In the genomic region with DNA sequence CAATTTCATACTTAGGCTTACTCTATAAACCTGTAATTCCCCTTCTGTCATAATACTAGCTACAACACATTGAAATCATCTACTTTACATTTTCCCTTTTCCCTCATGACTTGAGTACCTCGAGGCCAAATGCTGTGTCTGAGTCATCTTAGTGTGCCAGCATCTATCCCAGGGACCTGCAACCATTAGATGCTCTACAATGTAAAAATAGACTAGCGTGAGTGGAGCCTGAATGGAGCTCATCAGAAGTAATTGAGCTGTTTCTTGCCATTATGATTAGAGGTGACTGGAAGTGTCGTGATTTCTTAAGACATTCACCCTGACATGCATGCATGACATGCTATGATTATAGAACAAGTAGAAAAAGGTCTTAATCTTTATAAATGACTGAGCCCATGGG, we compare ENCODE assay signal across 27 mouse cellular contexts.
DNase-seq lines count a peak whose midpoint lies in the region; ATAC-seq and TF ChIP-seq lines count a peak whose summit lies in the region.
"Had no signal": no experiment of that assay in that cellular context is flagged by ENCODE, and none has a peak within 500 bp of the region (broad histone marks: within the 10 kb centered on the region; RNA-seq: fewer than 3 reads in every experiment).

No protein-coding gene starts in this region.

- no peak overlapping the region for H3K4me3 ChIP-seq in midbrain, postnatal 0 days (ENCODE audit: low read depth, low read length)
- H3K4me3 ChIP-seq in midbrain, embryonic 10.5 days = no peak overlapping the region
- H3K4me3 ChIP-seq: embryonic facial prominence, embryonic 13.5 days; embryonic facial prominence, embryonic 15.5 days; erythroblast, embryonic 14.5 days; forebrain, embryonic 13.5 days; forebrain, embryonic 15.5 days had no signal

- H3K27ac ChIP-seq in midbrain, postnatal 0 days (ENCODE audit: low read depth, low read length) = no peak overlapping the region
- H3K27ac ChIP-seq in midbrain, embryonic 10.5 days (replicated peaks) = no peak overlapping the region
- H3K27ac ChIP-seq: embryonic facial prominence, embryonic 13.5 days; embryonic facial prominence, embryonic 15.5 days; forebrain, embryonic 13.5 days; forebrain, embryonic 15.5 days had no signal

- no peak overlapping the region for H3K4me2 ChIP-seq in midbrain, postnatal 0 days (ENCODE audit: low read depth, low read length, poor library complexity, severe bottlenecking)
- H3K4me2 ChIP-seq: embryonic facial prominence, embryonic 13.5 days; embryonic facial prominence, embryonic 15.5 days; forebrain, embryonic 13.5 days; forebrain, embryonic 15.5 days had no signal

- H3K27me3 ChIP-seq in midbrain, postnatal 0 days (ENCODE audit: insufficient read depth, low read length) = no peaks in the 10 kb centered on the region
- H3K27me3 ChIP-seq in midbrain, embryonic 10.5 days (ENCODE audit: low read depth, poor library complexity, severe bottlenecking) = no peaks in the 10 kb centered on the region
- H3K27me3 ChIP-seq: CH12.LX; embryonic facial prominence, embryonic 13.5 days; embryonic facial prominence, embryonic 15.5 days; forebrain, embryonic 13.5 days; forebrain, embryonic 15.5 days had no signal

- 67% methylated on average over 3 of the region's 3 CpGs for WGBS in midbrain, postnatal 0 days
- 87% methylated on average over 3 of the region's 3 CpGs for WGBS in midbrain, embryonic 10.5 days

- H3K36me3 ChIP-seq in midbrain, postnatal 0 days (ENCODE audit: insufficient read depth, low read length) = no peaks in the 10 kb centered on the region
- H3K36me3 ChIP-seq in midbrain, embryonic 10.5 days = no peaks in the 10 kb centered on the region
- H3K36me3 ChIP-seq: embryonic facial prominence, embryonic 13.5 days; embryonic facial prominence, embryonic 15.5 days; forebrain, embryonic 15.5 days; G1E had no signal

- no peak for TF ChIP-seq CTCF in midbrain, postnatal 0 days (IDR thresholded peaks at IDR 0.05)

- no peak overlapping the region for H3K9ac ChIP-seq in midbrain, postnatal 0 days (replicated peaks; ENCODE audit: low read length, poor library complexity, severe bottlenecking)
- H3K9ac ChIP-seq: embryonic facial prominence, embryonic 13.5 days; embryonic facial prominence, embryonic 15.5 days; forebrain, embryonic 13.5 days; forebrain, embryonic 15.5 days had no signal

- H3K4me1 ChIP-seq in midbrain, postnatal 0 days (ENCODE audit: insufficient read depth, low read length) = no peaks in the 10 kb centered on the region
- no peaks in the 10 kb centered on the region for H3K4me1 ChIP-seq in midbrain, embryonic 10.5 days
- H3K4me1 ChIP-seq: embryonic facial prominence, embryonic 13.5 days; embryonic facial prominence, embryonic 15.5 days; forebrain, embryonic 13.5 days; forebrain, embryonic 15.5 days had no signal

- H3K9me3 ChIP-seq in midbrain, postnatal 0 days (ENCODE audit: low read length) = no peaks in the 10 kb centered on the region
- no peaks in the 10 kb centered on the region for H3K9me3 ChIP-seq in midbrain, embryonic 10.5 days (replicated peaks)
- H3K9me3 ChIP-seq: embryonic facial prominence, embryonic 13.5 days; embryonic facial prominence, embryonic 15.5 days; forebrain, embryonic 13.5 days; forebrain, embryonic 15.5 days; G1E had no signal

- DNase-seq in frontal cortex, postnatal 14 days (ENCODE audit: low spot score in 2 of 2) = no peak
- no peak for DNase-seq in midbrain, postnatal 0 days (ENCODE audit: low spot score)
- no peak for DNase-seq in midbrain, embryonic 10.5 days (ENCODE audit: low spot score)
- peak; percentile 63 for DNase-seq in brain, adult 2 months (ENCODE audit: low read depth, low spot score)
- no peak for DNase-seq in lung, postnatal 10 days
- DNase-seq in adrenal gland, postnatal 25 days = no peak
- DNase-seq: adrenal gland, adult 8-10 months; adrenal gland, postnatal 14 days; B cell, adult 2 months; cerebellum, adult 11 months; cerebellum, adult 18-20 months; cerebellum, adult 8-10 months; cerebellum, adult 9-11 months; cerebellum, postnatal 14 days; cerebellum, postnatal 36 days; embryo, embryonic 11 days had no signal

- ATAC-seq in frontal cortex, adult (ENCODE audit: low TSS enrichment) = peak; percentile 52
- peak; percentile 41; the same call in 1 of the 2 replicates for ATAC-seq in midbrain, postnatal 0 days (ENCODE audit: low FRiP score)
- ATAC-seq: activated CD4-positive, CD25-positive, alpha-beta regulatory T cell, adult 4 months; CD4-positive, CD25-positive, alpha-beta regulatory T cell, adult 4 months; forebrain, embryonic 13.5 days; forebrain, embryonic 15.5 days; Patski had no signal
